Mouse (Mus musculus) lung, postnatal 0 days (tissue): Measurements from ENCODE around the gene Camkmt. TPM values are rescaled to one million over a fixed set of nuclear protein-coding genes. Genes with fewer than 3 reads are reported as not detected.

ENCODE experiments used
- ATAC-seq: fragments of 200-750 bp; cut with Nextera tagmentation; 2 replicates; pipeline ENCODE4 v1.8.0; 2017; ENCODE audit warnings: moderate library complexity
- DNase-seq: peaks from one replicate; pipeline ENCODE4 v3.0.0-alpha.2; 2016; ENCODE audit warnings: low spot score
- H3K27ac ChIP-seq: fragments of 300-500 bp; sonication (generic); 2 replicates; pipeline ENCODE4 v1.5.1; 2014; ENCODE audit warnings: antibody characterized with exemption, mild to moderate bottlenecking, low read length, mixed read lengths
- H3K27me3 ChIP-seq: fragments of 300-500 bp; sonication (generic); replicated peaks from 2 replicates; pipeline ENCODE4 v1.6.1; 2014; ENCODE audit warnings: low read length, mixed read lengths; ENCODE audit not compliant: insufficient read depth
- H3K36me3 ChIP-seq: fragments of 300-500 bp; sonication (generic); 2 replicates; pipeline ENCODE4 v1.6.1; 2014; ENCODE audit warnings: low read length, mixed read lengths; ENCODE audit not compliant: insufficient read depth
- H3K4me1 ChIP-seq: fragments of 300-500 bp; sonication (generic); 2 replicates; pipeline ENCODE4 v1.6.1; 2014; ENCODE audit warnings: antibody characterized with exemption, low read depth, low read length, mixed read lengths; ENCODE audit not compliant: insufficient read depth
- H3K4me2 ChIP-seq: fragments of 300-500 bp; sonication (generic); replicated peaks from 2 replicates; pipeline ENCODE4 v1.6.1; 2014; ENCODE audit warnings: low read depth, mild to moderate bottlenecking, low read length, moderate library complexity, mixed read lengths
- H3K4me3 ChIP-seq: fragments of 300-500 bp; sonication (generic); 2 replicates; pipeline ENCODE4 v1.5.1; 2014; ENCODE audit warnings: low read depth, low read length
- H3K9ac ChIP-seq: fragments of 300-500 bp; sonication (generic); replicated peaks from 2 replicates; pipeline ENCODE4 v1.6.1; 2014; ENCODE audit warnings: low read depth, mild to moderate bottlenecking
- H3K9me3 ChIP-seq: fragments of 300-500 bp; sonication (generic); 2 replicates; pipeline ENCODE4 v1.6.1; 2016; ENCODE audit warnings: low read length, mixed read lengths
- CTCF ChIP-seq: IDR thresholded peaks from 2 replicates; pipeline ENCODE4 v1.5.1; 2016; ENCODE audit warnings: antibody characterized with exemption, mild to moderate bottlenecking
- EP300 ChIP-seq: IDR thresholded peaks from 2 replicates; pipeline ENCODE4 v1.6.1; 2016; ENCODE audit warnings: antibody characterized with exemption, mild to moderate bottlenecking, control low read depth
- WGBS: fragments of 180-500 bp; shearing (Covaris S2); extraction: QIAGEN DNeasy Blood & Tissue Kit; methylation state at CpG from one replicate; pipeline ENCODE4 v1.1.7; 2014; 5-methylcytosine and 5-hydroxymethylcytosine counted together
- polyA plus RNA-seq: library from polyadenylated mRNA; unstranded; fragments of >200 nt; fragmentation: Nextera tagmentation; extraction: Ambion mirVana; gene quantifications from 2 replicates; pipeline ENCODE4 v1.2.1, GENCODE M21; 2015

The Camkmt gene
- polyA plus RNA-seq, 1 experiment from 2014 or later, result 3.2 TPM

DNA sequence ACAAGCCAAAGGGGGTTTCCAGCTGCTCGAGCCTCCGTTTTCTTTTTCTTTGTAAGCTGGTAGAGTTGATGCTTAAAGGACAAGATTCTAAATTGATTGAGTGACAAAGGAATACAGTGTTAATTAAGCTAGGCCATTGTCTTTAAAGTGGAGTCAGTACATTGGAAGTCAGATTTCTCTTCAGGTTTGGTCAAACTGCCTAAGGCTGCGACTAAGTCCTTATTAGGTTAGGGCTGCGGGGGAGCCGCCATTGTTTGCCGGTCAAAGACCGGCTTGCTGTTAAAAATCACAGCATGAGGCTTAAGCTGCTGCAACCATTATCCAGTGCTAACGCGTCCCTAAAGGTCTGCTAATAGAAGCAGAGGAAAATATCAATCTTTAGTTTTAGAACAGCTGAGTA, 166.6 kb downstream of the Camkmt start:
- 32% methylated on average over 9 of the region's 9 CpGs for WGBS
- DNase-seq, result no peak
- H3K4me2 ChIP-seq, result no peak overlapping the region

DNA sequence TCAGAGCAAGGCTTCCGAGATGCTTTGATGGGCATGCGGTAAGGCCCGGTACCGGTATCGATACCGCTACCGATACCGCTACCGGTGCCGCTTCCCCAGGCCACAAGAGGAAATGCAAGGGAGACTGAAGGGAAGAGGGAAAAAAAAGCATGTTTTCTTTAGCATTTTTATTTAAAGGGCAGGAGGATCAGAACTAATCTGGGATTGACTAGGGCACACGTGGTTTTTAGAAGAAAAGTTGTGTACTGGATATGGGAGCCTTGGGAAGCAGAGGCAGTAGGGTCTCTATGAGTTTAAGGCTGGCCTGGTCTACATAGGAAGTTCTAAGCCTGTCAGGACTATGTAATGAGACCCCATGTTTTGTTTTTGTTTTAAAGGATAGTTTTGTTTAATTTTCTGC, 167.0 kb downstream of the Camkmt start:
- Histone ChIP-seq H3K27me3 (no peaks in the 10 kb centered on the region), H3K9me3 (no peaks in the 10 kb centered on the region), H3K36me3 (no peaks in the 10 kb centered on the region), H3K9ac (no peak overlapping the region), H3K4me2 (no peak overlapping the region), H3K4me1 (no peaks in the 10 kb centered on the region), H3K27ac (no peak overlapping the region), H3K4me3 (no peak overlapping the region)
- TF ChIP-seq CTCF, result no peak
- no peak for DNase-seq
- 65% methylated on average over 11 of the region's 11 CpGs for WGBS
- no peak for ATAC-seq

More for the DNA sequence above, 166.6 kb downstream of the Camkmt start:
- no peak for TF ChIP-seq CTCF
- TF ChIP-seq EP300, result no peak
- Histone ChIP-seq H3K9me3 (no peaks in the 10 kb centered on the region), H3K27me3 (no peaks in the 10 kb centered on the region), H3K27ac (no peak overlapping the region), H3K4me3 (no peak overlapping the region), H3K9ac (no peak overlapping the region), H3K4me1 (no peaks in the 10 kb centered on the region), H3K36me3 (no peaks in the 10 kb centered on the region)
- ATAC-seq, result no peak

DNA sequence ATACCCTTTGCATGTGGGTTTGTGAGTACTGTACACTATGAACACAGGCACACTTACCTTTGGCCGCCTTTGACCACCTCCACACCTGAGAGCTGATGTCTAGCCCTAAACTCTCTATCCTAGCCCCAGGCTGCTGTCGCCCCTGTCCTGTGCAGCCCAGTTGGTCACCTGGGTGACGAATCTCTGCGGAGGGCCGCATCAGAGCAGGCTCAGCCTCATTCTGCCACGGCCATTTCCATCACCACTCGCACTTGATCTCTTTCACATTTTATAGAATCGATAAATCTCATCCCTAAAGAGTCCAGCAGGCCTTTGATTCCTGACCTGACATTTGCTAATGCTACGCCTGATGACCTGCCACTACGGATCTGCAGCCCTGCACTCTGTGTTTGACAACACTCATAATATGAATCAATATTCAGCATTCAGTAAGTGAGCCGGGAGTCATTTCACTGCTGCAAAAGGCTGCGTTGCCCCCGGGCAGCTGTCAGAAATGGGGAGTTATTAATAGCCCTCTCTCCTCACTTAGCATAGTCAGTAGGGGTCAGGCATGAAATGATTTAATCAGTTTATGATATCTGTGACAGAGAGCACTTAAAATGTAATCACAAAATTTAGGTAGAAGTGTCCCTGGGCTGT, 168.5 kb downstream of the Camkmt start:
- Histone ChIP-seq H3K9me3 (no peaks in the 10 kb centered on the region), H3K4me1 (no peaks in the 10 kb centered on the region), H3K4me3 (no peak overlapping the region), H3K36me3 (no peaks in the 10 kb centered on the region), H3K9ac (no peak overlapping the region), H3K27ac (no peak overlapping the region), H3K4me2 (no peak overlapping the region), H3K27me3 (no peaks in the 10 kb centered on the region)
- WGBS, result 77% methylated on average over 13 of the region's 13 CpGs
- ATAC-seq (no peak), DNase-seq (no peak)
- no peak for TF ChIP-seq EP300
- no peak for TF ChIP-seq CTCF

DNA sequence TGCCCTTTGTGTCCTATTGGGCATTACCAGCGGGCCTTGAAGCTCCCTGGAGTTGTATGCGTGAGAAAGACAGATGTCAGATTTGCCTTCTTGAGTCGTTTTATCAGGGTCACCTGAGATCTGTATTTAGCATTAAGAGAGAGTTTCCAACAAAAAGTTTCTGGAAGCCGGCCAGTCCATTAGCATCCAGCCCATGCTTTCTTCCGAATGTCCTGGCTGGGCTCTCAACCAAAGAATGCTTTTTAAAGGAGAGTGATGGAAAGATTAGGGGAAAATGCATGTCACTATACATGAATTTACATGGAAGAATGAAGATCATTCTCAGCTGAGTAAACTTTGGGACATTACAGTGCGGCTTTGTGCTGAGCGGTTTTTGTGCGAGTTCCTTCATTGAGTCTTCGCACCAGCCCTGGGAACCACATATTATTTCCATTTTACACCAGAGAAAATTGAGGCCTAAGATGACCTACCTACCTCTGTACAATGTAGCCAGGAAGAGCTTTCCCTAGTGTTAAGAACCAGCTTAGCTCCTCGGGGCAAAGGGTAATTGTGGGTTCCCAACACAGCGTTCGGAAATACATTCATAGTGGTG, 176.6 kb downstream of the Camkmt start:
- H3K4me1 ChIP-seq, result no peaks in the 10 kb centered on the region
- H3K4me2 ChIP-seq, result no peak overlapping the region
- ATAC-seq (no peak), DNase-seq (no peak)
- H3K9me3 ChIP-seq, result no peaks in the 10 kb centered on the region
- WGBS, result 83% methylated on average over 12 of the region's 12 CpGs
- H3K27ac ChIP-seq, result no peak overlapping the region
- H3K36me3 ChIP-seq, result no peaks in the 10 kb centered on the region
- TF ChIP-seq CTCF, result no peak
- no peaks in the 10 kb centered on the region for H3K27me3 ChIP-seq
- H3K4me3 ChIP-seq, result no peak overlapping the region
- H3K9ac ChIP-seq, result no peak overlapping the region

DNA sequence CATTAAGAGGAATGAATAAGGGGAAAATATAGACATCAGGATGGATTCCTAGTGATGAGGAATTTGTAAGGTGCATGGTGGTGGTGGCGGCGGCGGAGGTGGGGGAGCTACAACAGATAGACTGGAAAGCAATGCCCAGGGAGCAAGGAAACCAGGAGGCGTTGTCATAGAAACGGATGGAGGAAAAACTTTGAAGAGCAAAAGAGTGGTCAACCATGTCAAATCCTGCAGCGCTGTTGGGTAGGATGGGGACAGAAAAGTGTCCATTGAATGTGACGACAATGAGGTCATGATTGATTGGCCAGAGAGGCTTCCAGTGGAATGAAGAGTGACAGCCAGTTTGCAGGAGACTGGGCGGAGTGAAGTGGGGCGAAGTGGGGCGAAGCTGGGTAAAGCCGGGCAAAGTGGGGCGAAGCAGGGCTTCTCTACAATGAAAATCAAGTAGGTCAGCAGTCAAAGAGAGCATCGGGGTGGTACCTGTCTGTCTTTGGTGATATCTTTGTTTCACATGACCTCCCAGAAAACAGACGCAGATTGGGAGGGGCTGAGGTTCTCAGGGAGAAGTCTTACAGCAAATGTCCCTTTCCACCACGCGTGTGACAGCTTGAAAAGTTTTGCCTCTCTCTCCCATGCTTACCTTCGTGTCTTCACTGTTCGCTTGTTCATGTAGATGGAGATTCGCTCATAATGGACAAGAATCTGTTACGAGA, 181.3 kb downstream of the Camkmt start:
- TF ChIP-seq EP300, result no peak
- TF ChIP-seq CTCF, result no peak
- Histone ChIP-seq H3K27me3 (no peaks in the 10 kb centered on the region), H3K9ac (no peak overlapping the region), H3K27ac (no peak overlapping the region), H3K9me3 (no peaks in the 10 kb centered on the region), H3K4me1 (no peaks in the 10 kb centered on the region), H3K4me2 (no peak overlapping the region), H3K4me3 (no peak overlapping the region), H3K36me3 (no peaks in the 10 kb centered on the region)
- no peak for DNase-seq
- no peak for ATAC-seq
- WGBS, result 86% methylated on average over 20 of the region's 20 CpGs

DNA sequence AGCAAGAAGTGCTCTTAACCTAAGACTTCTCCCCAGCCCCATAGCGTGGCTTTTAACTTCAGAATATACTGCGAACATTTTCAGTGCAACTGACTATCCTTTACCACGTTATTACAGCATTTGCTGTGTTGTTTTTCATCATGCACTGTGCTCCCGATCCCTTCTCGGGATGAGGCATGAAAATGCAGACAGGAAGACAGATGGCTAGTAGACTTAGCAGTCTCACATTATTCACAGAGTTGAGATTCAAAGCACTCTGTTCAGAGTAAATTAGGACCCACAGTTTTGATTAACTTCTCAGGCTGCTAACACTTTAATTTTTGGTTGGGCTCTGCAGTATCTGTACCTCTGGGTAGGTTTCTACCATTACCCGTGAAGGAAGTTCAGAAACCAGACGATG, 189.4 kb downstream of the Camkmt start:
- DNase-seq, result no peak
- no peaks in the 10 kb centered on the region for H3K36me3 ChIP-seq
- H3K9ac ChIP-seq, result no peak overlapping the region
- no peak overlapping the region for H3K4me3 ChIP-seq
- H3K4me2 ChIP-seq, result no peak overlapping the region
- no peaks in the 10 kb centered on the region for H3K9me3 ChIP-seq
- 64% methylated on average over 7 of the region's 7 CpGs for WGBS
- H3K4me1 ChIP-seq, result no peaks in the 10 kb centered on the region
- H3K27ac ChIP-seq, result no peak overlapping the region
- no peak for TF ChIP-seq EP300
- no peak for TF ChIP-seq CTCF
- ATAC-seq, result no peak
- no peaks in the 10 kb centered on the region for H3K27me3 ChIP-seq
